Mouse (Mus musculus): ENCODE measurements around the gene Ndufaf3.

GRCm38 (mm10) chr9:108600011-108600410 is 32.8 kb upstream of the Ndufaf3 start:
- TF ChIP-seq CTCF (IDR thresholded peaks at IDR 0.05; ENCODE audit: borderline replicate concordance, insufficient read depth, low read length) (no peak), POLR2A (IDR thresholded peaks at IDR 0.05; ENCODE audit: low read depth, low read length) (no peak)

All from embryonic fibroblast, embryonic 13.5 days (primary cell).